Mouse (Mus musculus) erythroblast, embryonic 14.5 days (primary cell): Measurements from ENCODE around the gene Neb. TPM values are rescaled to one million over a fixed set of nuclear protein-coding genes. Genes with fewer than 3 reads are reported as not detected.

Experiments
- H3K27me3 ChIP-seq: 2 replicates; pipeline ENCODE4 v1.6.1; 2012; ENCODE audit warnings: inconsistent platforms; ENCODE audit not compliant: control insufficient read depth
- H3K36me3 ChIP-seq: 2 replicates; pipeline ENCODE4 v1.6.1; 2012; ENCODE audit warnings: mild to moderate bottlenecking, inconsistent platforms; ENCODE audit not compliant: control insufficient read depth
- H3K4me1 ChIP-seq: 2 replicates; pipeline ENCODE4 v1.6.1; 2012; ENCODE audit warnings: inconsistent platforms; ENCODE audit not compliant: control insufficient read depth
- H3K4me3 ChIP-seq: replicated peaks from 2 replicates; pipeline ENCODE3; 2012; ENCODE audit warnings: moderate library complexity, mild to moderate bottlenecking, inconsistent platforms
- H3K9me3 ChIP-seq: 2 replicates; pipeline ENCODE4 v1.6.1; 2012; ENCODE audit warnings: low read length, inconsistent platforms, mixed read lengths; ENCODE audit not compliant: control insufficient read depth
- GATA1 ChIP-seq: IDR thresholded peaks from 2 replicates; pipeline ENCODE4 v1.6.1; 2012; ENCODE audit warnings: low read length, inconsistent platforms, mixed read lengths
- TAL1 ChIP-seq: IDR thresholded peaks from 3 replicates; pipeline ENCODE4 v1.6.1; 2012; ENCODE audit warnings: low read length, inconsistent platforms, mixed read lengths
- polyA plus RNA-seq: library from polyadenylated mRNA; stranded (reverse); fragments of >175 nt; gene quantifications from 2 replicates; pipeline ENCODE4 v1.2.3, GENCODE M21; 2012

The Neb gene
- polyA plus RNA-seq, 1 experiment: not detected

GRCm38 (mm10) chr2:52245091-52245490, 133.2 kb downstream of the Neb start:
- H3K4me1 ChIP-seq: no peaks in the 10 kb centered on the region
- H3K4me3 ChIP-seq: no peak overlapping the region

GRCm38 (mm10) chr2:52242691-52243090, 135.6 kb downstream of the Neb start:
- no peaks in the 10 kb centered on the region for H3K36me3 ChIP-seq
- no peak overlapping the region for H3K4me3 ChIP-seq
- no peaks in the 10 kb centered on the region for H3K9me3 ChIP-seq
- TF ChIP-seq GATA1: no peak
- H3K4me1 ChIP-seq: no peaks in the 10 kb centered on the region
- H3K27me3 ChIP-seq: no peaks in the 10 kb centered on the region

More at GRCm38 (mm10) chr2:52245091-52245490, 133.2 kb downstream of the Neb start:
- no peaks in the 10 kb centered on the region for H3K27me3 ChIP-seq
- H3K9me3 ChIP-seq: no peaks in the 10 kb centered on the region
- TF ChIP-seq TAL1 (no peak), GATA1 (no peak)
- H3K36me3 ChIP-seq: no peaks in the 10 kb centered on the region

GRCm38 (mm10) chr2:52237892-52238291, 140.4 kb downstream of the Neb start:
- H3K27me3 ChIP-seq: no peaks in the 10 kb centered on the region
- no peak overlapping the region for H3K4me3 ChIP-seq
- no peaks in the 10 kb centered on the region for H3K4me1 ChIP-seq
- no peaks in the 10 kb centered on the region for H3K9me3 ChIP-seq
- no peaks in the 10 kb centered on the region for H3K36me3 ChIP-seq
- TF ChIP-seq TAL1: no peak
- TF ChIP-seq GATA1: no peak

- Histone ChIP-seq H3K4me1 (no peaks in the 10 kb centered on the region), H3K27me3 (no peaks in the 10 kb centered on the region), H3K9me3 (no peaks in the 10 kb centered on the region), H3K36me3 (no peaks in the 10 kb centered on the region), H3K4me3 (no peak overlapping the region)
- TF ChIP-seq GATA1: no peak
Observed at GRCm38 (mm10) chr2:52227584-52227983, 150.7 kb downstream of the Neb start.

DNA sequence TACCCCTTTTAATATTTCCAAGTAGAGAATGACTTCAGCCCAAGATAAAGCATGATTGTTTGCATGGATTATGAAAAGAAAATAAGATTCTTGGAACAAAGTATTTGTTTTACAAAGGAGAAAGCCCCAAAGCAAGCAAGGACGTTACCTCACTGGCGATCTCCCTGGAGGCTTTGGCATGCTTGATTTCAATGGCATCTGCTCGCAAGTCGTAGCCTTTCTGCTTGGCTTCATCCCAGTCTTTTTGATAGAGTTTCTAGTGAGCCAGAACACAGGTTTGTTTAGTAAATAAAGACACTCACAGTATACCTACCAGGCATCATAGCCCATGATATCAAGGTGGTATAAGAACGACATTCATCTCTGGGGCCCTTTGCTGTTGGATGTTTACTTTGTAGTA, 153.9 kb downstream of the Neb start:
- H3K27me3 ChIP-seq: no peaks in the 10 kb centered on the region
- no peak overlapping the region for H3K4me3 ChIP-seq
- H3K4me1 ChIP-seq: no peaks in the 10 kb centered on the region
- TF ChIP-seq GATA1 (no peak), TAL1 (no peak)
- no peaks in the 10 kb centered on the region for H3K36me3 ChIP-seq
- no peaks in the 10 kb centered on the region for H3K9me3 ChIP-seq

- Histone ChIP-seq H3K36me3 (no peaks in the 10 kb centered on the region), H3K27me3 (no peaks in the 10 kb centered on the region), H3K9me3 (no peaks in the 10 kb centered on the region), H3K4me1 (no peaks in the 10 kb centered on the region), H3K4me3 (no peak overlapping the region)
- TF ChIP-seq TAL1 (no peak), GATA1 (no peak)
Observed at GRCm38 (mm10) chr2:52220074-52220473, 158.2 kb downstream of the Neb start.

DNA sequence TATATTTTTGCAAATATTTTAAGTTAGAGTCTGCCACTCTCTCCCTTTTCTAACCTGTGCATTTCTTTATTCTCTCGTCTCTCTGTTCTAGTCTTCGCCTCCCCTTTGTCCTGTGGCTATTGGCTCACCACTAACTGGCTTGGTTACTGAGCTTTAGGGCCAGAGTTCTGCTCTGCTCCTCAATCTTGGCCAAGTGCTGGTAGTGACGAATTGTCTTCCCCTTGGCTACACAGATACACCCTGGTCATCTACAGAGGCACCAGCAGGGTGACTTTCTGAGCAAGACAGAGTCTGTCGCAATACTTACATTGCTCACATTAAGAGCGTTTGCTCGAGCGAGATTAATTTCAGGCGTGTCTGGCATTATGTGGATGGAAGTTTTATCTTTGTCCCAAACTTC, 162.3 kb downstream of the Neb start:
- no peaks in the 10 kb centered on the region for H3K27me3 ChIP-seq
- H3K36me3 ChIP-seq: no peaks in the 10 kb centered on the region
- no peaks in the 10 kb centered on the region for H3K4me1 ChIP-seq
- no peak for TF ChIP-seq TAL1
- TF ChIP-seq GATA1: no peak
- H3K9me3 ChIP-seq: no peaks in the 10 kb centered on the region
- H3K4me3 ChIP-seq: no peak overlapping the region

DNA sequence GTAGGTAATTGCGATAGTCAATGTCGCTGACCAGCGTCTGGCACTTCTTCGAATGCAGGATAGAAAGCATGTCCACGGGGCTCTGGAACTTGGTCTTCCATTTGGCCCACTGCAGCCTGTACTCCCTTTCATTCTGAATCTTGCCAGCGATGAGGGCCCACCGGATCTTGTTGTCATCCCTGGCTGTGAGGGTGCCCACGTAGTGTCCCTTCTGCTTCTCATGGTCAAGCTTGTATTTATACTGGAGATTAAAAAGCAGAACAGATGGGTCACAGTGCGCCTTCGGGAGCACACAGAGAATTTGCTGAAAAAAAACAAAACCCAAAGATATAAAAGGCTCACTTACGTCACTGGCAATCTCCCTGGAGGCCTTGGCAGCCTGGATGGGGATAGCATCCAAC, 165.7 kb downstream of the Neb start:
- no peaks in the 10 kb centered on the region for H3K9me3 ChIP-seq
- H3K4me1 ChIP-seq: no peaks in the 10 kb centered on the region
- no peaks in the 10 kb centered on the region for H3K27me3 ChIP-seq
- no peak overlapping the region for H3K4me3 ChIP-seq
- no peak for TF ChIP-seq GATA1
- TF ChIP-seq TAL1: no peak
- H3K36me3 ChIP-seq: no peaks in the 10 kb centered on the region

- H3K4me1 ChIP-seq: no peaks in the 10 kb centered on the region
- no peaks in the 10 kb centered on the region for H3K36me3 ChIP-seq
- H3K9me3 ChIP-seq: no peaks in the 10 kb centered on the region
- H3K4me3 ChIP-seq: no peak overlapping the region
- H3K27me3 ChIP-seq: no peaks in the 10 kb centered on the region
- no peak for TF ChIP-seq GATA1
- no peak for TF ChIP-seq TAL1
Observed at GRCm38 (mm10) chr2:52211358-52211899, 166.8 kb downstream of the Neb start.

DNA sequence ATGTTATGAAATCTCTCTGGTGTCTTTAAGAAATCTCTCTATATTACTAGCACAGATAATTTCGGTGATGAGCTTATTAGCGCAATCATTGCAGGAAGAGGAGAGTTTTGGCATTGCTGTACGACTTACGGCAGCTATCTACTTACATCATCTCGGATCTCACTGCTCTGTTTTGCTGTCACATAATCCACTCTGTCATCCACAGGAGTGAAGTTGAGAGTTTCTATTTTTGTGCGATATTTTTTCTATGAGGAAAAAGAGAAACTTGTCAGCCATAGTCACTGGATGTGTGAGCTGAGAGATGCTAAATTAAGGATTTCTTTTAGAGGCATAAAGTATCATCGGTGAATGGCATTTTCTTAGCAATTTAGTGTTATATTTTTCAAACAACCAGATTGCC, 167.6 kb downstream of the Neb start:
- no peak for TF ChIP-seq GATA1
- TF ChIP-seq TAL1: no peak
- Histone ChIP-seq H3K4me3 (no peak overlapping the region), H3K9me3 (no peaks in the 10 kb centered on the region), H3K4me1 (no peaks in the 10 kb centered on the region), H3K27me3 (no peaks in the 10 kb centered on the region), H3K36me3 (no peaks in the 10 kb centered on the region)
